Mouse (Mus musculus) neural tube, embryonic 11.5 days (tissue): ENCODE measurements around the gene Tmem159. TPM values are rescaled to one million over a fixed set of nuclear protein-coding genes. Genes with fewer than 3 reads are reported as not detected.

Source experiments
- ATAC-seq: fragments of 200-750 bp; cut with Nextera tagmentation; 2 replicates; pipeline ENCODE4 v1.8.0; 2017; ENCODE audit warnings: moderate number of reproducible peaks, mild to moderate bottlenecking, moderate TSS enrichment, moderate library complexity; ENCODE audit not compliant: insufficient read depth, low FRiP score, low TSS enrichment
- DNase-seq: peaks from one replicate; pipeline ENCODE4 v3.0.0-alpha.2; 2015; ENCODE audit warnings: low spot score
- H3K27ac ChIP-seq: fragments of 300-500 bp; sonication (generic); 2 replicates; pipeline ENCODE4 v1.5.1; 2014; ENCODE audit warnings: low read depth, mild to moderate bottlenecking, low read length
- H3K27me3 ChIP-seq: fragments of 300-500 bp; sonication (generic); 2 replicates; pipeline ENCODE4 v1.6.1; 2014; ENCODE audit warnings: mild to moderate bottlenecking, low read length, mixed read lengths; ENCODE audit not compliant: control insufficient read depth, insufficient read depth
- H3K36me3 ChIP-seq: fragments of 300-500 bp; sonication (generic); 2 replicates; pipeline ENCODE4 v1.6.1; 2014; ENCODE audit warnings: mild to moderate bottlenecking, low read length, moderate library complexity, mixed read lengths; ENCODE audit not compliant: control insufficient read depth, insufficient read depth
- H3K4me1 ChIP-seq: fragments of 300-500 bp; sonication (generic); 2 replicates; pipeline ENCODE4 v1.6.1; 2014; ENCODE audit warnings: low read length, mixed read lengths; ENCODE audit not compliant: control insufficient read depth, insufficient read depth
- H3K4me2 ChIP-seq: fragments of 300-500 bp; sonication (generic); 2 replicates; pipeline ENCODE4 v1.6.1; 2014; ENCODE audit warnings: low read depth, mild to moderate bottlenecking, moderate library complexity
- H3K4me3 ChIP-seq: fragments of 300-500 bp; sonication (generic); 2 replicates; pipeline ENCODE4 v1.5.1; 2014; ENCODE audit warnings: low read depth, low read length
- H3K9ac ChIP-seq: fragments of 300-500 bp; sonication (generic); 2 replicates; pipeline ENCODE4 v1.6.1; 2014; ENCODE audit warnings: mild to moderate bottlenecking, low read length
- H3K9me3 ChIP-seq: fragments of 300-500 bp; sonication (generic); 2 replicates; pipeline ENCODE4 v1.6.1; 2016; ENCODE audit warnings: low read length; ENCODE audit not compliant: control insufficient read depth
- WGBS: fragments of 180-500 bp; shearing (Covaris S2); extraction: QIAGEN DNeasy Blood & Tissue Kit; methylation state at CpG from one replicate; pipeline ENCODE4 v1.1.7; 2014; 5-methylcytosine and 5-hydroxymethylcytosine counted together
- polyA plus RNA-seq: library from polyadenylated mRNA; unstranded; fragments of >200 nt; fragmentation: Nextera tagmentation; extraction: Ambion mirVana; gene quantifications from 2 replicates; pipeline ENCODE4 v1.2.1, GENCODE M21; 2014

Tmem159 gene
- polyA plus RNA-seq, 1 experiment from 2014 or later = 16.6 TPM

- no peak for ATAC-seq
- H3K9me3 ChIP-seq = no peaks in the 10 kb centered on the region
- H3K4me3 ChIP-seq = no peak overlapping the region
- H3K27me3 ChIP-seq = no peaks in the 10 kb centered on the region
- WGBS = 96% methylated on average over 4 of the region's 4 CpGs
- H3K27ac ChIP-seq = no peak overlapping the region
- H3K4me2 ChIP-seq = no peak overlapping the region
- H3K9ac ChIP-seq = no peak overlapping the region
- no peaks in the 10 kb centered on the region for H3K36me3 ChIP-seq
- DNase-seq = no peak
- no peaks in the 10 kb centered on the region for H3K4me1 ChIP-seq
Observed at GRCm38 (mm10) chr7:120123776-120124175, 21.6 kb downstream of the Tmem159 start.

GRCm38 (mm10) chr7:120124844-120125243 lies 22.7 kb downstream of the Tmem159 start:
- no peaks in the 10 kb centered on the region for H3K9me3 ChIP-seq
- H3K27ac ChIP-seq = no peak overlapping the region
- DNase-seq (peak; percentile 80), ATAC-seq (peak; percentile 80; the same call in 1 of the 2 replicates)
- no peaks in the 10 kb centered on the region for H3K27me3 ChIP-seq
- no peak overlapping the region for H3K4me2 ChIP-seq
- H3K4me3 ChIP-seq = no peak overlapping the region
- 4% methylated on average over 3 of the region's 3 CpGs for WGBS
- no peaks in the 10 kb centered on the region for H3K4me1 ChIP-seq
- H3K9ac ChIP-seq = no peak overlapping the region
- H3K36me3 ChIP-seq = no peaks in the 10 kb centered on the region

GRCm38 (mm10) chr7:120126976-120127685 lies 25.0 kb downstream of the Tmem159 start:
- no peaks in the 10 kb centered on the region for H3K27me3 ChIP-seq
- H3K27ac ChIP-seq = no peak overlapping the region

DNA sequence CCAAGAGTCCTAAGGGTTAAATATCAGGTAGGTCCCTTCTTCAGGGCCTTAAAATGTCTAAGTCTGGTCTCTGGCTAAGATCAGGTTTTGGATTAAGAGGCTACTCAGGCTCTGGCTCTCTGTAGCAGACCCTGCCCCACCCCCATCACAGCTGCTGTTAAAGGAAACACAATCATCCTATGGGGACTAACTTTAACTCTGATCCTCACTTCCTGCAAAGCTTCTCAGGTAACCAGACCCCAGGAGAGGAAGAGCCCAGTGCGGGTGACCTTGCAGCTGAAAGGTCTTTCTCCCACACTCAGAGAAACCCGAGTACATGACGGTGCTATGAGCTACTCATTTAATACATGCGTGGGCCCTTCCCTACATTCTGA lies 25.5 kb downstream of the Tmem159 start:
- H3K9ac ChIP-seq = no peak overlapping the region
- DNase-seq (peak; percentile 40), ATAC-seq (no peak)
- H3K4me1 ChIP-seq = no peaks in the 10 kb centered on the region
- no peak overlapping the region for H3K4me3 ChIP-seq
- H3K9me3 ChIP-seq = no peaks in the 10 kb centered on the region
- WGBS = 41% methylated on average over 4 of the region's 4 CpGs
- H3K4me2 ChIP-seq = no peak overlapping the region
- H3K36me3 ChIP-seq = no peaks in the 10 kb centered on the region
- H3K27me3 ChIP-seq = no peaks in the 10 kb centered on the region
- H3K27ac ChIP-seq = no peak overlapping the region

More at GRCm38 (mm10) chr7:120126976-120127685, 25.0 kb downstream of the Tmem159 start:
- 35% methylated on average over 5 of the region's 5 CpGs for WGBS
- Histone ChIP-seq H3K36me3 (no peaks in the 10 kb centered on the region), H3K4me2 (no peak overlapping the region), H3K4me1 (no peaks in the 10 kb centered on the region), H3K9ac (no peak overlapping the region), H3K9me3 (no peaks in the 10 kb centered on the region), H3K4me3 (no peak overlapping the region)
- DNase-seq = no peak
- ATAC-seq = no peak

DNA sequence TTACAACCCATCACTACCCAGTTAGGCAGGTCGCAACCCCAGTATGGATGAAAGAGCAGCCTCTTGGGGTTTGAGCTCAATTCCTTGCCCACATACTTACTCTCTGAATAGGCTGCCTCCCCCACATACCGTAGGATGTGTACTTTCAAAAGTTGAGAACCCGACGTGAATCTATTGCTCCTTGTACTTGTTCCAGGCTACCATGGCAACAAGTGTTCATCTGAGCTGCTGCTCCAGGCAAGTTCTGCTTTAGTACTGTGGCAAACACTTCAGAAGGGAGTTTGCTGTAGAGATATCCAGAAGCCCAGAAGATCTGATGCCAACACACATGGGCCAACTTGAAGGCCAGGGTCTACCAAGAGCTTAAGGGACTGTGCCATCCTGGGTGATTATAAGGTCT lies 26.8 kb downstream of the Tmem159 start:
- H3K4me1 ChIP-seq = no peaks in the 10 kb centered on the region
- no peak overlapping the region for H3K27ac ChIP-seq
- no peaks in the 10 kb centered on the region for H3K36me3 ChIP-seq
- no peak overlapping the region for H3K4me3 ChIP-seq
- DNase-seq (no peak), ATAC-seq (no peak)
- no peak overlapping the region for H3K4me2 ChIP-seq
- H3K9ac ChIP-seq = no peak overlapping the region
- WGBS = 74% methylated on average over 4 of the region's 4 CpGs
- H3K27me3 ChIP-seq = no peaks in the 10 kb centered on the region
- H3K9me3 ChIP-seq = no peaks in the 10 kb centered on the region

- Histone ChIP-seq H3K36me3 (no peaks in the 10 kb centered on the region), H3K4me3 (no peak overlapping the region), H3K27me3 (no peaks in the 10 kb centered on the region), H3K4me2 (no peak overlapping the region), H3K9me3 (no peaks in the 10 kb centered on the region), H3K27ac (no peak overlapping the region), H3K9ac (no peak overlapping the region), H3K4me1 (no peaks in the 10 kb centered on the region)
- DNase-seq (no peak), ATAC-seq (no peak)
- 88% methylated on average over 1 of the region's 1 CpGs for WGBS
Observed at GRCm38 (mm10) chr7:120142743-120143142, 40.6 kb downstream of the Tmem159 start.

GRCm38 (mm10) chr7:120145191-120145590 lies 43.0 kb downstream of the Tmem159 start, which contains the start of gene Zp2:
Zp2 (minus strand) TSS chr7:120145291.
- no peak within 1 kb of the TSS for H3K4me3 ChIP-seq
- DNase-seq (no peak), ATAC-seq (no peak)
- H3K9ac ChIP-seq = no peak within 1 kb of the TSS
- WGBS = 74% methylated on average over 9 of the region's 9 CpGs
- no peaks in the 10 kb centered on the region for H3K9me3 ChIP-seq
- no peak within 1 kb of the TSS for H3K4me2 ChIP-seq
- H3K27ac ChIP-seq = no peak within 1 kb of the TSS
- no peaks in the 10 kb centered on the region for H3K27me3 ChIP-seq
- H3K36me3 ChIP-seq = no peaks in the 10 kb centered on the region
- H3K4me1 ChIP-seq = no peaks in the 10 kb centered on the region

DNA sequence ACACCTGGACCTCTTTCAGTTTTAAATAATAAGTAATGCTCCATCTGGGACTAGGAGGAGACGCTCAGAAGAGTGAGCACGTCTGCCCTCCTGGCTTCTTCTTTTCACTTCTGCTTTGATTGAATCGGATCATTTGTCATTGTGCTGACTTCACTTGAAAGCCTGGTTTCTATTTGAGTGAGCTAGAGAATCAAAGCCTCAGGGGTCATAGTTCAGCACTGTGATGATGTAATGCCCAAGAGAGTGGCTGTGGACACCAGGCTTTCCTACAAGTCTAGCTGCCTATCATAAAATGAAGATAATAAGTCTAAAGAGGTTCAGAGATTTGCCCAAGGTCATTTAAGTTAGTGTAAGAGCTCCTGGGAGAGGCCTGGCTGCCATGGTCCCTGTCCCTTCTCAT lies 48.1 kb downstream of the Tmem159 start:
- Histone ChIP-seq H3K4me2 (no peak overlapping the region), H3K27me3 (no peaks in the 10 kb centered on the region), H3K36me3 (no peaks in the 10 kb centered on the region), H3K4me1 (no peaks in the 10 kb centered on the region), H3K9me3 (no peaks in the 10 kb centered on the region), H3K27ac (no peak overlapping the region), H3K4me3 (no peak overlapping the region), H3K9ac (no peak overlapping the region)
- no peak for DNase-seq
- WGBS = 26% methylated on average over 3 of the region's 3 CpGs
- ATAC-seq = no peak

- Histone ChIP-seq H3K36me3 (no peaks in the 10 kb centered on the region), H3K4me3 (no peak overlapping the region), H3K27ac (no peak overlapping the region), H3K27me3 (no peaks in the 10 kb centered on the region), H3K9me3 (no peaks in the 10 kb centered on the region), H3K4me2 (no peak overlapping the region), H3K9ac (no peak overlapping the region), H3K4me1 (no peaks in the 10 kb centered on the region)
- ATAC-seq (no peak), DNase-seq (no peak)
- WGBS = 77% methylated on average over 2 of the region's 2 CpGs
Observed at GRCm38 (mm10) chr7:120150898-120151297, 48.7 kb downstream of the Tmem159 start.
